Mouse (Mus musculus) heart, embryonic 15.5 days (tissue): ENCODE data around the gene Itpr1. TPM values are rescaled to one million over a fixed set of nuclear protein-coding genes. Genes with fewer than 3 reads are reported as not detected.
A peak's percentile ranks its signal among the peaks of the same experiment; 100 is the strongest.

Source experiments
- ATAC-seq: fragments of 200-750 bp; cut with Nextera tagmentation; replicated peaks from 2 replicates; pipeline ENCODE4 v1.8.0; 2017; ENCODE audit warnings: low read depth, moderate TSS enrichment; ENCODE audit not compliant: insufficient number of reproducible peaks, insufficient read depth, low FRiP score
- H3K27ac ChIP-seq: fragments of 300-500 bp; sonication (generic); 2 replicates; pipeline ENCODE4 v1.5.1; 2015; ENCODE audit warnings: mild to moderate bottlenecking, inconsistent platforms
- H3K27me3 ChIP-seq: fragments of 300-500 bp; sonication (generic); 2 replicates; pipeline ENCODE4 v1.6.1; 2015; ENCODE audit warnings: inconsistent platforms
- H3K36me3 ChIP-seq: fragments of 300-500 bp; sonication (generic); 2 replicates; pipeline ENCODE4 v1.6.1; 2015; ENCODE audit warnings: mild to moderate bottlenecking, inconsistent platforms
- H3K4me1 ChIP-seq: fragments of 300-500 bp; sonication (generic); replicated peaks from 2 replicates; pipeline ENCODE4 v1.6.1; 2015; ENCODE audit warnings: inconsistent platforms
- H3K4me2 ChIP-seq: fragments of 300-500 bp; sonication (generic); 2 replicates; pipeline ENCODE4 v1.6.1; 2015; ENCODE audit warnings: inconsistent platforms, mild to moderate bottlenecking, moderate library complexity
- H3K4me3 ChIP-seq: fragments of 300-500 bp; sonication (generic); 2 replicates; pipeline ENCODE4 v1.5.1; 2015; ENCODE audit warnings: mild to moderate bottlenecking, inconsistent platforms
- H3K9ac ChIP-seq: fragments of 300-500 bp; sonication (generic); 2 replicates; pipeline ENCODE4 v1.6.1; 2015; ENCODE audit warnings: mild to moderate bottlenecking, inconsistent platforms
- H3K9me3 ChIP-seq: fragments of 300-500 bp; sonication (generic); replicated peaks from 2 replicates; pipeline ENCODE4 v1.6.1; 2016; ENCODE audit warnings: inconsistent platforms
- WGBS: fragments of 180-500 bp; shearing (Covaris S2); methylation state at CpG from one replicate; pipeline ENCODE4 v1.1.7; 2015; ENCODE audit warnings: mixed read lengths; 5-methylcytosine and 5-hydroxymethylcytosine counted together
- polyA plus RNA-seq: library from polyadenylated mRNA; unstranded; fragments of >200 nt; fragmentation: Nextera tagmentation; extraction: Ambion mirVana; gene quantifications from 2 replicates; pipeline ENCODE4 v1.2.1, GENCODE M21; 2015

The Itpr1 gene
- polyA plus RNA-seq, 1 experiment from 2014 or later, result 11.4 TPM

GRCm38 (mm10) chr6:108282621-108283020 is 69.7 kb downstream of the Itpr1 start:
- no peak overlapping the region for H3K27ac ChIP-seq
- no peaks in the 10 kb centered on the region for H3K27me3 ChIP-seq
- ATAC-seq, result no peak
- 79% methylated on average over 3 of the region's 3 CpGs for WGBS
- H3K9ac ChIP-seq, result no peak overlapping the region
- H3K4me2 ChIP-seq, result no peak overlapping the region
- H3K36me3 ChIP-seq, result no peaks in the 10 kb centered on the region
- no peaks in the 10 kb centered on the region for H3K9me3 ChIP-seq
- H3K4me1 ChIP-seq, result peaks cover 25% of the 10 kb centered on the region
- H3K4me3 ChIP-seq, result no peak overlapping the region

DNA sequence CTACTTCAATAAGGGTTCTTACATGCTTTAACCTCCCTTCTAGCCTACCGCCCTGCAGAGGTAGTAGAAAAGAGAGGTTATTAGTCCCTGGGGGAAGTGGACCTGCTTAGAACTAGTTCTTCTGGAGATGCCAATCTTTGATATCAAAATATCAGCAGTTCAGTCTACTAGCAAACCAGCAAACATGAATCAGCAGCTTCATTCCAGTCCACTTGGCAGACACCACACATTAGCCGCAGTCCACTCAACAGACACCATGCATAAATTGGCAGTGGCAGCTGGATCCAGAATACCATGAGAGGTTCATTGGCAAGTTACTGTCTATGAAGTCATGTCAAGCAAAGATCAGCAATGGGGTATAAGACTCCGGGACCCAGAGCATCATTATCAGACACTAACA is 71.8 kb downstream of the Itpr1 start:
- Histone ChIP-seq H3K4me3 (no peak overlapping the region), H3K4me1 (peaks cover 16% of the 10 kb centered on the region), H3K36me3 (no peaks in the 10 kb centered on the region), H3K4me2 (no peak overlapping the region), H3K9me3 (no peaks in the 10 kb centered on the region), H3K27ac (no peak overlapping the region), H3K9ac (no peak overlapping the region), H3K27me3 (no peaks in the 10 kb centered on the region)
- 94% methylated on average over 3 of the region's 3 CpGs for WGBS
- no peak for ATAC-seq

GRCm38 (mm10) chr6:108288979-108289378 is 76.1 kb downstream of the Itpr1 start:
- Histone ChIP-seq H3K4me3 (no peak overlapping the region), H3K9ac (no peak overlapping the region), H3K27me3 (no peaks in the 10 kb centered on the region), H3K9me3 (no peaks in the 10 kb centered on the region), H3K4me2 (no peak overlapping the region), H3K36me3 (no peaks in the 10 kb centered on the region), H3K27ac (no peak overlapping the region), H3K4me1 (peaks cover 6% of the 10 kb centered on the region)
- ATAC-seq, result no peak
- WGBS, result 47% methylated on average over 3 of the region's 3 CpGs

- ATAC-seq, result no peak
- Histone ChIP-seq H3K4me3 (no peak overlapping the region), H3K4me1 (peaks cover 11% of the 10 kb centered on the region), H3K36me3 (no peaks in the 10 kb centered on the region), H3K27me3 (no peaks in the 10 kb centered on the region), H3K4me2 (no peak overlapping the region), H3K9me3 (no peaks in the 10 kb centered on the region), H3K9ac (no peak overlapping the region), H3K27ac (no peak overlapping the region)
- WGBS, result 88% methylated on average over 2 of the region's 2 CpGs
Observed at GRCm38 (mm10) chr6:108290978-108291377, 78.1 kb downstream of the Itpr1 start.

GRCm38 (mm10) chr6:108291556-108291955 is 78.7 kb downstream of the Itpr1 start:
- no peak overlapping the region for H3K4me3 ChIP-seq
- H3K4me1 ChIP-seq, result peaks cover 11% of the 10 kb centered on the region
- H3K27me3 ChIP-seq, result no peaks in the 10 kb centered on the region
- no peak overlapping the region for H3K4me2 ChIP-seq
- 87% methylated on average over 3 of the region's 3 CpGs for WGBS
- no peak overlapping the region for H3K9ac ChIP-seq
- H3K9me3 ChIP-seq, result no peaks in the 10 kb centered on the region
- ATAC-seq, result no peak
- H3K36me3 ChIP-seq, result no peaks in the 10 kb centered on the region
- H3K27ac ChIP-seq, result no peak overlapping the region

- 84% methylated on average over 5 of the region's 5 CpGs for WGBS
- Histone ChIP-seq H3K4me3 (no peak overlapping the region), H3K4me1 (peaks cover 31% of the 10 kb centered on the region), H3K9ac (no peak overlapping the region), H3K27ac (no peak overlapping the region), H3K27me3 (no peaks in the 10 kb centered on the region), H3K36me3 (no peaks in the 10 kb centered on the region), H3K4me2 (no peak overlapping the region), H3K9me3 (no peaks in the 10 kb centered on the region)
- no peak for ATAC-seq
Observed at GRCm38 (mm10) chr6:108301856-108302255, 89.0 kb downstream of the Itpr1 start.

- H3K36me3 ChIP-seq, result no peaks in the 10 kb centered on the region
- H3K9ac ChIP-seq, result no peak overlapping the region
- H3K27ac ChIP-seq, result peak overlapping the region; percentile 30
- no peaks in the 10 kb centered on the region for H3K27me3 ChIP-seq
- H3K4me1 ChIP-seq, result peaks cover 37% of the 10 kb centered on the region
- no peak overlapping the region for H3K4me2 ChIP-seq
- WGBS, result 76% methylated on average over 12 of the region's 12 CpGs
- H3K9me3 ChIP-seq, result no peaks in the 10 kb centered on the region
- no peak for ATAC-seq
- no peak overlapping the region for H3K4me3 ChIP-seq
Observed at GRCm38 (mm10) chr6:108303619-108304567, 91.0 kb downstream of the Itpr1 start.

DNA sequence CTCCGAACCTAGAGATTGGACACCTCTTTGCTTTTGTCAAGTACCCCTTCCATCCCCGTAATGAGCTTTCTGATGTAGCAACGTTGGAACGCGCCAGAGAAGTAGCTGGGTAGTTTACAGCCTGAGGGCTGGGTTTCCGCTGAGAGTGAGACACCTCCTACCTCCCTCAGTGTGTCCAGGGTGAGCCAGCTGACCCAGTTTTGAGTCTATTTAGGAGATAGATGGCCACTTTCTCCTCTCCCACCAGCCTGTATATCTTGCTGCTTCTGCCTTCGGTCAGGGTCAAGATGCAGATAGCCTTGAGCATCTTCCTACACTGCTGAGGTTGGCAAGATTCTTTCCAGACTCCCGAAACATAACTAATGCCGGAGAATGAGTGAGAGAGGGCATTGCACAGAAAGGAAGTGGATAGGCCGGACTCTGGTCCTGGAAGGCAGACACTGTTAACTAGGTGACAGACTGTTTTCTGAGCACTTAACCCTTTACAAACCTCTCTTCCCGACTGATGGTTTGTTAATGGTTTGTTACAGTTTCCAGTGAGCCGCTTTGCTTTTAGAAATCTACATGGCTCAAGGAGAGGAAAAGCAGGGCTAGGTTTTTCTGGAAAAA is 92.4 kb downstream of the Itpr1 start:
- Histone ChIP-seq H3K4me2 (peak overlapping the region; percentile 33), H3K27me3 (no peaks in the 10 kb centered on the region), H3K36me3 (no peaks in the 10 kb centered on the region), H3K4me3 (no peak overlapping the region), H3K27ac (peak overlapping the region; percentile 70), H3K9me3 (no peaks in the 10 kb centered on the region), H3K9ac (0 out of 2 replicates have a peak overlapping the region, but pooled peaks have one; percentile 3), H3K4me1 (peaks cover 50% of the 10 kb centered on the region)
- 27% methylated on average over 12 of the region's 12 CpGs for WGBS
- ATAC-seq, result peak; percentile 33; the same call in 1 of the 2 replicates

- ATAC-seq, result peak; percentile 52
- Histone ChIP-seq H3K9me3 (no peaks in the 10 kb centered on the region), H3K36me3 (no peaks in the 10 kb centered on the region), H3K4me1 (peaks cover 53% of the 10 kb centered on the region), H3K4me2 (peak overlapping the region; percentile 67), H3K27me3 (no peaks in the 10 kb centered on the region), H3K4me3 (peak overlapping the region; percentile 40), H3K27ac (peak overlapping the region; percentile 86), H3K9ac (peak overlapping the region; percentile 58)
- 11% methylated on average over 11 of the region's 11 CpGs for WGBS
Observed at GRCm38 (mm10) chr6:108306240-108306639, 93.3 kb downstream of the Itpr1 start.

GRCm38 (mm10) chr6:108306910-108307584 is 94.2 kb downstream of the Itpr1 start:
- ATAC-seq, result 0 out of 2 replicates have a peak, but pooled peaks have one; percentile 27
- no peak overlapping the region for H3K9ac ChIP-seq
- peaks cover 53% of the 10 kb centered on the region for H3K4me1 ChIP-seq
- no peak overlapping the region for H3K4me3 ChIP-seq
- no peaks in the 10 kb centered on the region for H3K36me3 ChIP-seq
- H3K27ac ChIP-seq, result peak overlapping the region; percentile 86
- H3K4me2 ChIP-seq, result peak overlapping the region; percentile 67
- no peaks in the 10 kb centered on the region for H3K9me3 ChIP-seq
- H3K27me3 ChIP-seq, result no peaks in the 10 kb centered on the region
- 38% methylated on average over 9 of the region's 9 CpGs for WGBS

GRCm38 (mm10) chr6:108307770-108308169 is 94.9 kb downstream of the Itpr1 start:
- H3K4me1 ChIP-seq, result peaks cover 53% of the 10 kb centered on the region

More at GRCm38 (mm10) chr6:108307770-108308169, 94.9 kb downstream of the Itpr1 start:
- ATAC-seq, result no peak
- H3K36me3 ChIP-seq, result no peaks in the 10 kb centered on the region
- no peak overlapping the region for H3K9ac ChIP-seq
- H3K4me2 ChIP-seq, result no peak overlapping the region
- no peak overlapping the region for H3K27ac ChIP-seq
- 87% methylated on average over 6 of the region's 6 CpGs for WGBS
- H3K4me3 ChIP-seq, result no peak overlapping the region
- H3K9me3 ChIP-seq, result no peaks in the 10 kb centered on the region
- no peaks in the 10 kb centered on the region for H3K27me3 ChIP-seq
